Mouse (Mus musculus): ENCODE results near the gene Itga6.
"Not testable (repeated sequence)": the region's sequence is repeated elsewhere in the genome, so short reads cannot be mapped to it uniquely, and the experiment has no call there.

Gene Itga6

DNA sequence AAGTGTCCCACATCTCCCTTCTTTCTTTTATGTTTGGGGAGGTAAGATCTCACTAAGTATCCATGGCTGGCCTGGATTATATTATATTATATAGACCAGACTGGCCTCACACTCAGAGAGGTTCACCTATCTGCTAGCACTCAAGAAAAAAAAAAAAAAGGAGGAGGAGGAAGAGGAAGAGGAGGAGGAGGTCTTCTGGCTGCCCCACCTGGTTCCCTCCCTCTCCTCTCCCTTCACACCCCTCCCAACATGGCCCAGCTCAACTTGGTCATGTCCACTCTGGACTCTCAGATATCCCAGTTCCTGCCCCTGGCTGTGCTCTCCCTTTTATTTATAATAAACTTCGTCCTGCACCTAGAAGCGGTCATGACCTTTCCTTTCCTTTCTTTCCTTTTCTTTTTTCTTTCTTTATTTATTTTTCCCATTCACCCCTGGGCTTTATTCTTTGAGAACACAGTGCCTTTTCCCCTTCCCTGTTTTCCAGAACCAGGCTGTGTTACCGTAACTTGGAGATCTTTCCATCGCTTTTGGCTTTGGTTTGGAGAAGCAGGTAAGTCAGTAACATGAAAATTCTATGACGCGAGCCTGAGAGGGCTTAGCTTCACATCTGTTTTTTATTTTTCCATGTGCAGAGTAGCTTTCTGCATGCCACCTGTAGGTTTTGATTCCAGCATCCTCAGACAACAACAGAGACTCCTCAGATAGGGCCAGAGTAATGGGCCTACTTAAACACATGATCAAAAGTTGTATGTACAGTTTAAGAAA is at the start of gene Itga6:
Gene Itga6 (plus strand): TSS at position 7 of the 765 bp plus-strand sequence.
- DNase-seq, result no peak

DNA sequence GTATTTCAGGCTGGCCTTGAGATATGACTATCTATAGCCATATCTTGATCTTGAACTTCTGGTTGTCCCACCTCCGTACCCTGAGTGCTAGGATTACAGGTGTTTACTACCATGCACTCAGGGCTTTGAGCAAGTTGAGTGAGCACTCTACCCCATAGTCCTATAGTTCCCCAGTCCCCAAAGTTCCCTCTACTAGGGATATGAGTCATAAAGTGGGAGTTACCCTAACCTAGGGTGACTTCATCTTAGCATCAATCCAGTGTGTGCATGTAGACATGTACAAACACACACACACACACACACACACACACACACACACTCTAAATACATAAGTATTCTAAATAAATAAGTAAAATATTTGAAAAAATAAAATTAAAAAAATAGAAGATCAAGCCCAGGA is 48.6 kb upstream of the Itga6 start:
- DNase-seq, result no peak

GRCm38 (mm10) chr2:71697408-71698336 is 47.7 kb upstream of the Itga6 start:
- DNase-seq, result no peak

DNA sequence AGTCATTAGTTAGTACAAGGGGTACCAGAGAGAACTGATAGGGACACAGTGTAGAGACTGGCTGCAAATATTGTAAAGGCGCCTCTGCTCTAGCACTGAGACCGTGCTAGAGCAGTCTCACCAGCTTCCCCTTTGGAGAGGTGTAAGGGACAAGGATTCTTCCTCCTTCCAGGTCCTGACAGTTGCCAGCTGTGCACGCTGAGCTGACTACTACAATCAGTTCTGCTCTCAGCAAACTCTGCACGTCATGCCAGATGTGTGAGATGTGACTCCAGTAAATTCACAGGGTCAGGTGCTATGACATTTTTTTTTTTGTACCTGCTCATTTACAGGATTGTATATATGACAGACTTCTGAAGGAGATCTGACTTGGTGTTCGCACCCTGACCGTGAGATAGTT is 47.0 kb upstream of the Itga6 start:
- no peak for DNase-seq

- DNase-seq, result no peak
Measured at GRCm38 (mm10) chr2:71698942-71699341, 46.5 kb upstream of the Itga6 start.

GRCm38 (mm10) chr2:71701341-71701740 is 44.1 kb upstream of the Itga6 start:
- no peak for DNase-seq

GRCm38 (mm10) chr2:71704309-71704708 is 41.1 kb upstream of the Itga6 start:
- no peak for DNase-seq

DNA sequence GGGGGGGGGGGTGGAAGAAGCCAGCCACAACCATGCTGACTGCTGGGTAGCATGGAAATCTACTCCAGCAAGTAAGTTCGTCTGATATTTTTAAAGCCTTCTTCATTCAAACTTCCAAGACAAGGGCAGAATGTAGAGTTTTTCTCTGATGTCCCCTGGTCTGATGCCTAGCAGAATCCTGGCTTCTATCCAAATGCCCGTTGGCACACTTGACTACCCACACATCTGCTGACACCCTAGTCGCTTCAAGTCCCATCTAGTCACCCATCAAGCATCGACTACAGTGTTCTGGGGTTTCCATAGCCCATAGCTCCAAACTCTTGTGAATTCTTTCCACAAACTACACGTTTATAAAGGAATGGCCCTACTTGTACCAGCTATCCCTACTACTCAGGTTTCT is 36.5 kb upstream of the Itga6 start:
- no peak for DNase-seq

DNA sequence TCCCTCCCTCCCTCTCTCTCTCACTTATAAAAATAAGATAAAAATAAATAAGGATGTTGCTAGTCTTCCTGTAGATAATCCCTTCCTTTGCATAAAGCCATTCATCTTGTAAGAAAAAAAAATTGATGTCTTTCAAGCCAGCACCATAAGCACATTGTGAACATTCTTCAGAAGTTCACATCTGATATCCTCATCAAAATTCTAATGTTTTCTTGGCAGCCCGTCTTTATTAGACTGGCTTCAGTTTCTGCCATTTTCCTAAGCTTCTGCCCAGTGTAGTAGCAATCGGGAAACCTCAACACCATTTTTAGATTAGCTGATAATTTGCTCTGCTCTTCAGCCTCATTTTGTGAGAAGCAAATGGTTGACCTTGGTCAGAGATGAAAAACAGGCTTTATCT is 33.8 kb upstream of the Itga6 start:
- DNase-seq, result no peak

GRCm38 (mm10) chr2:71714416-71714815 is 31.0 kb upstream of the Itga6 start:
- no peak for DNase-seq

GRCm38 (mm10) chr2:71719005-71719386 is 26.4 kb upstream of the Itga6 start:
- DNase-seq, result no peak

GRCm38 (mm10) chr2:71719387-71720034 is 25.9 kb upstream of the Itga6 start:
- DNase-seq, result peak; percentile 20 to 36

DNA sequence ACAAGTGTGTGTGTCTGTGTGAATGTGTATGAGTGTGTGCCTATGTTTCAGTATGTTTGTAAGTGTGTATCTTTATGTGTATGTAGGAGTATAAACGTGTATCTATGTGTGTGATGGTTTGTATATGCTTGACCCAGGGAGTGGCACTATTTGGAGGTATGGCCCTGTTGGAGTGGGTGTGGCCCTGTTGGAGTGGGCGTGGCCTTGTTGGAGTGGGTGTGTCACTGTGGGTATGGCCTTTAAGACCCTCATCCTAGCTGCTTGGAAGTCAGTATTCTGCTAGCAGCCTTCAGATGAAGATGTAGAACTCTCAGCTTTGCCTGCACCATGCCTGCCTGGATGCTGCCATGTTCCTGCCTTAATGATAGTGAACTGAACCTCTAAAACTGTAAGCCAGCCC is 24.9 kb upstream of the Itga6 start:
- not testable (repeated sequence) for DNase-seq

GRCm38 (mm10) chr2:71722913-71723312 is 22.5 kb upstream of the Itga6 start:
- no peak for DNase-seq

DNA sequence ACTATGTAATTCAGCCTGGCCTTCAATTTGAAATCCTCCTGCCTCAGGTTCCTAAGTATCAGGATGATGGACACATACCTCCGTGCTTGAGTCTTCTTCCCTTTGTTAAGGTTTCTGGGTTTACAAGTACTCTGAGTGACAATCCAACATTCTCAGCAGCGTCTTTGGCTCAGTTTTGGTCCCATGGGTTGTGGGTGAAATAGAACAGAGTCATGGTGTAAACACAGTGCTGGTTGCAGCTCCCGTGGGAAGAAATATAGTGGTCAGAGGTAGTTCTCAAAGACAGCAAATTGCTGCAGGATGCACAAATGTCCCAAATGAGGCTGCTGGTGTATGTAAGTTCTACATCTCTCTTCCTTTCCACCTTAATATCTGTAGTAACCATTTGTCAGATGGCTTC is 21.8 kb upstream of the Itga6 start:
- DNase-seq, result no peak

GRCm38 (mm10) chr2:71724028-71724427 is 21.4 kb upstream of the Itga6 start:
- DNase-seq, result no peak

- DNase-seq, result no peak
Measured at GRCm38 (mm10) chr2:71725446-71725845, 20.0 kb upstream of the Itga6 start.

DNA sequence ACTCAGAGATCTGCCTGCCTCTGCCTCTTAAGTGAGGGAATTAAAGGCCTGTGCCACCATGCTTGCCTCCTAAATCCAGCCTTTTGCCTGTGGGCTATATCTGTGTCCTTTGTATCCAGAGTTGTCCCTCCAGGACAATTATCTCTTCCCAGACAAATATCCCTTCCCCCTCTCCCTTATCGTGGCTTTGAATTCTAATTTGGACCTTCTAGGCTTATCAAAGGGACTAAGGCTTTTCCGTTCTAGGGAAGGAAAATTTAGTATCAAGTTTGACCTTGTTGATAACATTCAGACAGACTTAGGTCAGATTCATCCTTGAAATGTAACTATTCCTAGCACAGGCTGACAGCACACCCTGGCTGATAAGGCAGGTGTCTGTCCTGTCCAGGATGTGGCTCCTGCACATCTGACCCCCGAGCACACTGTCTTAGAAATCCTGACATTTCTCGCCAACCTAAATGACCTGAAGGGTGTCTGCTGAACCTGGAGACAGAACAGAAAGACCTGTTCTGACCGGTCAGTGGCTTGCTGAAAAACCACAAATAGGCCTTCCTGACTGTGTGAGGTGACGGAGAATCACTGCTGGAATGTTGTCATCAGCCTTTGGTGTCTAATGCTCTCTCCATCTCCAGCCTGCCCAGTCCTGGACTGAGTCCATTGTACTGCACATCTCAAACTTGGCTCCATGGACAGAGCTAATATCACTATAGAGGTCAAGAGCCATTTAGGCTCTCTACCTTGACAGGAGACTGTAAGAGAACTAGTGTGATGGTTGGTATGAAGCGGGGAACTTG is 18.3 kb upstream of the Itga6 start:
- DNase-seq, result no peak

GRCm38 (mm10) chr2:71728341-71728740 is 17.1 kb upstream of the Itga6 start:
- no peak for DNase-seq

DNA sequence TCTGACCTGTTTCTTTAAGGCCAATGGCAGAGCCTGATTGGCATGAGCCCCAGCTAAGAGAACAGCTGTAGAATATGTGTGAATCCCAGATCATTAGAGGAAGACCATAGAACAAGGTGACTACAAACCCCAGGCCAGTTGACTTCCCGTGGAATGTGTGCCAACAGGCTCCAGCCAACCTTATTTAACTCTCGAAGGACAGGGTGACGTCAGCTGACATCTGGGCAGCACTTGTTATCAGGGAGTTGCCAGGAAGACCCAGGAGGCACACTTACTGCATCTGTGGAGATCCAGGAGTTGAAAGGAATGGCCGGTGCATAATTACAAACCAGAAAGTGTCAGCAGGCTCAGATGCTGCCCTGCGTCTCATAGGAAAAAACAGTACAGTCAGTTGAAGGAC is 16.6 kb upstream of the Itga6 start:
- DNase-seq, result no peak

DNA sequence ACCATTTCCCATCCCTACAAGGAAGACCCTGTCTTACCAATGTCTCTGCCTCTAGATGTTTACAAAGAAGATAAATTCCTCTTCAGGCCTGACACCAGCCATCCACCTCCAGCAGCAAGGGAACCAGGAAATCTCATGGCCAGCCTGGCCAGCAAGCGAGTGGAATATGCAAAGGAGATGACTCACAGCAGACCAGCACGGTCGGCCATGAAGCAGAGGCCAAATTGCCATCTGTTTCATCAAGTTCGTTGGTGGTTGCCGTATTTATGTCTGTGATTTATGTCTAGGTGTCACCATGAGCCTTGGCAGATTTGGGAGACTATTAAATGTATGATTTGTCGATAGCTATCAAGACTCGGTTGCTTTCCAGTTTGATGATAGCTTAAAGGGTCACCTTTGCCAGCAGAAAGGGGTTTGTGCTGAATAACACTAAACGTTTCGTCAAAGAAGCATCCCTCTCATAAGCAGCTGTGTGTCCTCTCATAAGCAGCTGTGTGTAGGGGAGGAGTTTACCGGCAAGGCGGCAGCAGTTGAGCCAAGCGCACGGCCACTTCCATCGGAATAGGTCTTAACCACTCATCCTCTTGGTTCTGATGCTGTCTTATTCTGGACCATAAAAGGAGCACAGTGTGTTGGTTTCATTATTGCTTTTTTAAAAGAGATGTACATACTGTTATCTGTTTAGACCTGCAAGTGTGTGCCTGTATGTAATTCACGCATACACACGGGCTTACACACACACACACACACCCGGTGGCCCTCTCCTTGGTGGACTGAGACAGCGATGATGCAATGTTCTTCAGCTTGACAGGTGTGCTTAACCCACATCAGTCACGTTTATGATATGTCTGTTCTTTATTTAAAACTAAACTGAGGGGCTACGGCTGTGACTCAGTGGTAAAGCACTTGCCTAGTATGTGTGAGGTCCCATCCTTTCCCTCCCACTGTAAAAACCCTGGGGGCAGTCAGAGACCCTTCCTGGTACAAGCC is 14.5 kb upstream of the Itga6 start:
- DNase-seq, result peak in 1 of 2 experiments; percentile 24

Measured in cerebellum, postnatal 25 days (tissue).